Mouse (Mus musculus) lung, postnatal 25 days (tissue): ENCODE measurements around the gene Kcnb1.

ENCODE experiments used
- DNase-seq: peaks from one replicate; pipeline ENCODE4 v3.0.0; 2022; ENCODE audit warnings: low spot score

Gene Kcnb1

DNA sequence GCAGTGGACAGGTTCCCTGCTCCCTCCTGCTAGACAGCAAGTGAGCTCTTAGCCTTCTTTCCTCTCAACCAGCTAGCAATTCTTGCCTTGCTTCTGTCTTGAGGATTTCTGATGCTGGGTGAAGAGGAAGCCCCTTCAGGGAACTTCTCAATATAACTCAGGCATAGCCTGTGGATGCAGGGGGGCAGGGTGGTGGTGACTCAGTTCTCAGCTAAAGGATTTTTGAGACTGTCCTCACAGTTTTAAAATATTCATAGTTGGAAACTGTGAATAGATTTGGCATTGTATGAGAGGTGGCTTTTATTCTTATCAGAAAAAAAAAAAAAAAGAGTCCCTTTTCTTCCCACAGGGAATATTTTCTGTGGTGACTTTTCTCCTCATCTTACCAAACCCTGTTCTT is 129.2 kb downstream of the Kcnb1 start:
- no peak for DNase-seq

DNA sequence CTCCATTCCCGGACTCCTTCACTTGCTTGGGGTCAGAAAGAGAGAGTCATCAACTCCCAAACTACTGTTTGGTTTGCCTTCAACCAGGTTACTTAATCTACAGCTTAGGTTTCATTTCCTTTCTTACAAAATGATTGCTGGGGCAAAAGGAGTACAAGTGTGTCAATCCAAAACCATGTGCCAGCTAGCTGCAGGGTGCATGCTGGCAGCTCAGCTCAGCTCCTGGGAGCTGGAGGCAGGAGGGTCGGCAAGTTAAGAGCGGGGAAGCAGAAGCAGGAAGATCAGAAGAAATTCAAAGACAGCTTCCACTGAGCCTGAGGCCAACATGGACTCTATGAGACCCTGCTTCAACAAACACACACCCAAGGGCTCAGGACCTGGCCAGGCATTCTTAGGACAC is 129.6 kb downstream of the Kcnb1 start:
- DNase-seq, result no peak

DNA sequence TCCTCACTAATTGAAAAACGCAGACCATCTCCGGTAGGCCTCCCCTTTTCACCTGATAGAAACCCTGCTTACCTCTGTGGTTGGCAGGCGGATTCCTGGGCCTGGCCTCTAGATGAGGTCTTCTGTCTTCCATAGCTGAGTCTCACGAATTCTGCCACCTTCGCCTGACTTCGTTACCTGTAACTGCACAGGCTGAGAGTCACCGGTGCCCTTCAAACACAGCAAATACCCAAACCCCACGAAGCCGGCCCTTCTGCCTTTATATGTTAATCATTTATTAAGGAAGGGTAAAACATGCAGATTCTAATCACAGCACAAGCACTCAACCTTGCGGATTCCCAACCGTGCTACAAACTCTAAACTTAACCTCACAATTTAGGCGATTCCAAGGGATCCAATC is 130.0 kb downstream of the Kcnb1 start:
- no peak for DNase-seq

DNA sequence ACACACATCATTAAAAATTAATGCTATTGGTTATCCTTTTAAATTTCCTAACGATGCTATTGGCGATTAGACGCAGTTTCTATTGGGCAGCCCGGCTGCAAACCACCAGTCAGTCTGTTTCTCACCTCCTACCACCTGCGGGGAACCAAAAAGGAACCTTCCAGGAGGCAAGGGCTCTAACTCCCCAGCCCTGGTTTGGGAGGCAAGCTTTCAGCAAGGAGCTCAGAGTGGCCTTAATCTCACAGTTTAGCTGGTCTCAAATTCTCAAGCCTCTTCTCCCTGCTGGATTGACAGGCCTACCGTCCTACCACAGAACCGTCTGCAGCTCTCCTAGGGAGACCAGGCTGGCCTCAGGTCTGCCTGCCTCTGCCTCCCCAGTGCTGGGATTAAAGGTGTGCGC is 130.4 kb downstream of the Kcnb1 start:
- DNase-seq, result no peak

DNA sequence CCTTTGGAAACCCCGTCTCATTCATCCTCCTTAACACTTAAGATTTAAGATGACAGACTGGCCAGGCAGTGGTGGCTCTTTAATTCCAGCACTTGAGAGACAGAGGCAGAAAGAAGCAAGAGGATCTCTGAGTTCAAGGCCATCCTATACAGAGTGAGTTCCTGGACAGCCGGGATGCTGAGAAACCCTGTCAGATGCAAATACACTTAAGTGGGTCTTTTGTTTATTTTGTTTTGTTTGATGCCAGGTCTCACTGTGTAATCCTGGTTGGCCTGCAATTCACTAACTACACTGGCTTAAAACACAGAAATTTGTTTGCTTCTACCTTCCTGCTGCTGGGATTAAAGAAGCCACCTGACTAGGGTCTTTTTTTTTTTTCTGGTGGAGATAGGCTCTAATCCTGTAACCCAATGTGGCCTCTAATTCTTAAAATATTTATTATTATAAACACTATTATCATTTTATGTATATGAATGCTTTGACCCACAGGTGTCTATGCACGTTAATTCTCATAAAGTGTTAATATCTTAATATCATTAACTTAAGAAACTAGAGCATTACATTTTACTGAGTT is 131.1 kb downstream of the Kcnb1 start:
- no peak for DNase-seq

DNA sequence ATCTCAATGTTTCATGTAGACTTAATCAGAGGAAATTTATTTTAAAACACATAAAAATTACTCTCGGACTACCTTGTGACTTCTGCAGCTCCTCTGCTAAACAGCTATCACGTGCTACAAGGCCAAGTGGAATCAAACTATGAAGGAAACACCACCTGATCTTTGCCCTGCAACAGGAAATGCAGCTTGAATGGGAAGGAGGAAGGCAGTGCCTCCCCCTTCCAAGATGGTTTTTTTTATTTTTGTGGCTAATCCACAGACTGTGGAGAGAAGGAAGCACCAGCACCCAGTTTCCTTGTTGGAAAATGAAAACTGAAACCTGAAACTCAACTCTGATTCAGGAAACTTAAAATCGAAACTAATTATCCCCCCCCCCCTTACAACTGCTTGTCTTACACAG is 131.8 kb downstream of the Kcnb1 start:
- no peak for DNase-seq

DNA sequence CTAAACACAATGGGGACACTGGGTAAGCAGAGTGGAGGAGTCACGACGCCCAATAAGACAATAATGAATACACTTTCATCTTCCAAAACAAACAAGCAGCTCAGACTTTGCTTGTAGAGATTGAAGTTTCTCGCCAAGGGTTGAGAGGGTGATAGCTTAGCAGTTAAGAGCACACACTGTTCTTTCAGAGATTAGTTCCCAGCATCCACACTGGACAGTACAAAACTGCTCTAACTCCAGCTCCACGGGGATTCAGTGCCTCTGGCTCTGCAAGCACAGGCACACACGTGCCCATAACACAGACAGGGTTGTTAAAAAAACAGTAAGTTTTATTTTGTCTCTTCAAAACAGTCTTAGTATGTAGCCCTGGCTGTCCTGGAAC is 133.0 kb downstream of the Kcnb1 start:
- no peak for DNase-seq

DNA sequence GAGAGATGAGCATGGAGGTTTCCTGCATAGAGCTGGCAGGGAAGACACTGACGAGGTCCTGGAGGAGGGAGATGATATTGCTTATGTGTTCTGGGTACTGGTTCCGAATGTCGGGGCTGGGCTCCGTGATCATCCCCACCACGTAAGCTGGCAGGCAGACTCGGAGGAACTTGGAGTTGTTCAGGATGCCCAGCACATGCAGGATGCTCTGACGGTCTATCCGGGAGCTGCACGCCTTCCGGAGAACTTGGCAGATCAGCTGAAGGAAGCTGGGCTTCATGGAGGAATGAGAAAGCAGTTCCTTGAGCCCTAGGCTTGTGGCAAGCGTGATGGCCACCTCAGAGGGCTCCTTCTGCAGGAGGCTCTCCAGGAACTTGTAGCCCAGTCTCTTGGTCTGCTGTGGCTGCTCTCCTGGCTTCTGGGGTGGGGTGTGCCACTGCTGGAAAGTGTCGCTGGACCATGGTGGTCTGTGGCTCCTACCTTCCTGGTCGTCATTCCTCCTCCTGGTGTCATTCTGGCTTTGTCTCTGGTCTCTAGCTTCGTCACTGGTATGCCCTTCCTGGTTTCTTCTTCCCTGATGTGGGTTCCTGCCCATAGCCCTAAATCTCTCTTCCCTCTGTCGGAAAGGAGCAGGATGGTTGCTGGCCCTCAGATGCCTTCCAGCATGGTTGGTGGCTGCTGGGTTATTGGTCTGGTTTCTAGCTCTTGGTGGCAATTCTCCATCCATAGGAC is 133.6 kb downstream of the Kcnb1 start:
- no peak for DNase-seq

DNA sequence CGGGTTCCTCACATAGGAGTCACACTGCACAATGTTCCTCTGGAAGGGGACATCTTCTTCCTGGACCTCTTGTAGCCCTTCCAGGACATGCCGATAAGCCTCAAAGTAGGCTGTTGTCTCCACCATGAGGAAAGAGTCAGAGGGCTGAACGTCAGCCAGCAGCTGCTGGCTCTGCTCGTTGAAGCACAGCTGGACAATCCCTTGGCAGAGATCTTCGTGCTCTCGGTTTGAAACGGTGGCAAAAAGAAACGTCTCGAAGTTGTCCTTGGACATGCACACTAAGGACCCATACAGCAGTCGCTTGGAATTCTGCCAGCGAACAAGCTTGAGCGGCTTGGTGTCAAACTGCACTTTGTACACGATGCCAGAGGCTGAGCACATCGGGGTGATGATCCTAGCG is 134.6 kb downstream of the Kcnb1 start:
- DNase-seq, result peak; percentile 29

DNA sequence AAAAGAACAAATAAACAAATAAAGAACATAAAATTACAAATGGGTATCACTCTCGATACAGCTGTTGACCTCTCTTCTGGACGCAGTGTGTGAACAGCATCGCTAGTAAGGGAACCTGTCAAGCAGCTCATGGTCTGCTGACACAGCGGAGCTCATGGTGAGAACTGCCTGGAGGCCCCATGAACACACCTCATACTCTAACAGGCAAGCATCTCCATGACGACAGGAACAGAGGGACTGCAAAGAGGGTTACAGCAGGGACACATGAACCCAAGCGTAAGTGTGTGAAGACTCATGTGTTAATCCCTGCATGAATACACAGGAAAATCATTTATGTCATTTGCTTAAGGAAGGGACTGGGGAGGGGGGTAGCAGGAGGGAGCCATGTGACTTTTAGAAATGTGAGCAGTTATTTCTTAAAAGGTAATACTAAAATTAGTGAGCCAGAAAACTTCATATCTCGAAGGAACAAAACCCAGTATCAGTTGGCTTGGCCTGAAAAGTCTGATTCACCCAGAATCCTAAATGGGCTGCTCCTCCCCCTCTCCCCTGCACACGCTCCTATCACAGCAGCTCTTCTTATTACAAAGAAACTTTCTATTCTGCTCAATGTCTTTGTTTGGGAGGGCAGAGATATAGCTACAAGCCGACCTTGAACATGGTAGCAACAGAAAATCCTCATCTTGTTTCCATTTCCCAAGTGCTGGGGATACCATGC is 136.7 kb downstream of the Kcnb1 start:
- DNase-seq, result no peak

DNA sequence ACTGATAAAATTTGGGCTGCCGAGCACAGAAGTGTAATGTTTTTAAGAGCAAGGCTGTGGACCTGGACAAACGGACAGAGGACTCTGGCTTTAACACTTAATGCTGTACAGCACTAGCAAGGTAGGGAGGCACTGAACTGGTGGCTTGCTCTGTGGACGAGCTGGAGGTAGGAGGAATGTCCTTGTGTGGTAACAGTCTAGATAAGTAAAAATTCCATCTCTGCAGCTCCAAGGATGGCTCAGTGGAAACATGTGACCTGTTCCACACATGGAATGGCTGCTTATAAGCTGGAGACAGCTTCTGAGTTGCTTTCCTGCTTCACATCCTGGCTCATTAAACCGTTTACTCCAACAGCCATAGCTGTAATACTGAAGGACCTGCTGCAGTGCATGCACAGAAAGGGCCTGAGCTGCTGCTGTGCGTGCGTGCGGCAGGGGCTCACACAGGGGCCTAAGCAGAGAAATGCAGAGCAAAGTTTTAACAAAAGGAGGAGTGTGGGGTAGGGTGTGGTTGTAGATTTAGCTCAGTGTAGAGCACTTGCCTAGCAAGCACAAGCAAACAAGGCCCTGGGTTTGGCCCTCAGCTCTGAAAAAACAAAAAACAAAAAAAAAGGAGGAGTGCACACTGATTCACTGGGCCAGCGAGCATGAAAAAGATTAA is 141.1 kb downstream of the Kcnb1 start:
- no peak for DNase-seq

DNA sequence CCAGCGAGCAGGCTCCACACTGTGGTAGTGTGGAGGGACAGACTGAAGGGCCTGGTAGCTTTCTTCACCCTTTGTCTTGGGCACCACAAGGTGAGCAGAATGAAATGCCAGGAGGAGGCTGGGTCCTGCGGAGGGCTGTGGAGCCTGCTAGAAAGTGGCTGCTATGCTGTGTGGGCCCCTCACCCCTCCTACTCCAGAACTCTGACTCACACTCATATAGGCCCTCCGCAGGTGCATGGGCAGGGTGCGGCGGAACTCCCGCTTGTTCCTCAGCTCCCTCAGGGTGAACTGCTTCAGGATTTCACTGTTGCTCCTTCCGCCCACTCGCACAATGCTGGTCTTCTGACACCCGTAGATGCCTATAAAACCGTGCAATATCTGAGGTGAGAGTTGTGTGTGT is 141.7 kb downstream of the Kcnb1 start:
- DNase-seq, result no peak
